Mouse (Mus musculus) MEL (cell line): ENCODE measurements around the gene Sema6c.

ENCODE experiments used
- CTCF ChIP-seq, 3 experiments: IDR thresholded peaks in 2 of 3; conservative IDR thresholded peaks in 1 of 3; 2 replicates each; pipeline ENCODE4 v1.5.1; 2011 to 2012; ENCODE audit warnings: low read length in 3 of 3, low read depth in 2 of 3, mild to moderate bottlenecking in 2 of 3, improper control_type of control experiment in 1 of 3, inconsistent platforms in 1 of 3, mixed read lengths in 1 of 3, moderate library complexity in 1 of 3; ENCODE audit not compliant: control insufficient read depth in 1 of 3, insufficient read depth in 1 of 3, poor library complexity in 1 of 3, severe bottlenecking in 1 of 3
- EP300 ChIP-seq, 2 experiments: IDR thresholded peaks; 2 replicates each; pipeline ENCODE4 v1.6.1; 2011; ENCODE audit warnings: improper control_type of control experiment in 2 of 2, low read length in 2 of 2, low read depth in 1 of 2, mild to moderate bottlenecking in 1 of 2
- MAFK ChIP-seq: IDR thresholded peaks from 2 replicates; pipeline ENCODE4 v1.6.1; 2011; ENCODE audit warnings: low read depth, mild to moderate bottlenecking, low read length, improper control_type of control experiment, borderline replicate concordance
- MAX ChIP-seq: IDR thresholded peaks from 2 replicates; pipeline ENCODE4 v1.6.1; 2011; ENCODE audit warnings: low read length, improper control_type of control experiment
- MXI1 ChIP-seq: IDR thresholded peaks from 2 replicates; pipeline ENCODE4 v1.6.1; 2011; ENCODE audit warnings: mild to moderate bottlenecking, low read depth, low read length, improper control_type of control experiment
- POLR2A ChIP-seq, 2 experiments: IDR thresholded peaks; 2 replicates each; pipeline ENCODE4 v1.6.1; 2011 to 2012; ENCODE audit warnings: low read length in 2 of 2, mild to moderate bottlenecking in 2 of 2, control low read depth in 1 of 2, improper control_type of control experiment in 1 of 2, low read depth in 1 of 2, moderate library complexity in 1 of 2; ENCODE audit not compliant: control insufficient read depth in 1 of 2, insufficient read depth in 1 of 2, poor library complexity in 1 of 2
- RAD21 ChIP-seq: IDR thresholded peaks from 2 replicates; pipeline ENCODE4 v1.6.1; 2011; ENCODE audit warnings: mild to moderate bottlenecking, low read depth, low read length, improper control_type of control experiment
- SIN3A ChIP-seq: IDR thresholded peaks from 2 replicates; pipeline ENCODE4 v1.6.1; 2012; ENCODE audit warnings: low read length, improper control_type of control experiment, inconsistent platforms
- UBTF ChIP-seq: IDR thresholded peaks from 2 replicates; pipeline ENCODE4 v1.6.1; 2012; ENCODE audit warnings: low read depth, mild to moderate bottlenecking, inconsistent platforms, low read length, improper control_type of control experiment, moderate library complexity, borderline replicate concordance; ENCODE audit not compliant: insufficient read depth

DNA sequence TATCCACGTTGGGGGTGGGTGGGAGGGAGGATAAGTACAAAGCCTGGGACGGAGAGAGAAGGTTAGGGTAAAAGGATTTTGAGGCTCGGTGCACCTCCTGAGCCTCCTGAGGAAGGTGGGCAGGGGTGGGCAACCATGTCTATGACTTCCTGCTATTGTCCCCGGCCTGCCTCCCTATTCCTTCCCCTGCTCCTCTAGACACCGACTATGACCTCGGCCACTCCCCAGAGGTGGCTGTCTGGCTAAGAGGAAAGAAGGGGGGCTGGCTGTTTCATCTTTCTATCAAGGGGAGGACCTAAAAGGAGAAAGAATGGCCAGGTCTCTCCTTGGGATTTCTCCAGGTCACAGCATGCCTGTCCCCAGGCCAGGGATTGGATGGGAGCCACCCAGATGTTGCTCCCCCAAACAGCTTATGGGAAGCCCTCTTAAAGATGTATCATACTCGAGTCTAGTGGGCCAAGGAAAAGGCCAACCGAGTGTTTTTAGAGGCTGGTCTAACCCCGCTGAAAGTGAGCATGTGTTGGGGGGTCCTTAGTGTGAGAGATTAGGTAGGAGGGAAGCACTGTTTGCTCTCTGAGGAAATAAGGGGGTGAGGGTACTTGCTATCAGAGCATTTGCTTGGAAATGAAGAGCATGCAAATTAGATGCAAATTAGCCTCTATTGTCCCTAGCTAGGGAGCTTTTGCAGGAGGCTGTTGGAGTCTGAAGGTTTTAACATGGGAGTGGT is 1.5 kb downstream of the Sema6c start:
- TF ChIP-seq CTCF (IDR thresholded peaks at IDR 0.05 in 2 of 3, conservative IDR thresholded peaks at IDR 0.05 in 1 of 3; ENCODE audit: control insufficient read depth in 1 of 3, insufficient read depth in 1 of 3, low read depth in 2 of 3, low read length in 3 of 3, poor library complexity in 1 of 3, severe bottlenecking in 1 of 3): no peak
- TF ChIP-seq UBTF: no peak
- no peak for TF ChIP-seq MAX
- TF ChIP-seq EP300 (IDR thresholded peaks at IDR 0.05; ENCODE audit: low read depth in 1 of 2, low read length in 2 of 2): no peak
- no peak for TF ChIP-seq POLR2A (IDR thresholded peaks at IDR 0.05; ENCODE audit: control insufficient read depth in 1 of 2, insufficient read depth in 1 of 2, low read depth in 1 of 2, low read length in 2 of 2, poor library complexity in 1 of 2)
- no peak for TF ChIP-seq MXI1
- no peak for TF ChIP-seq MAFK
- no peak for TF ChIP-seq RAD21
- TF ChIP-seq SIN3A: no peak
